Comparison of ENCODE assay signal across 8 mouse cellular contexts in genomic region chr2:127507967-127508660, GRCm38 (mm10). TPM values are rescaled to one million over a fixed set of nuclear protein-coding genes. Genes with fewer than 3 reads are reported as not detected.
DNase-seq lines count a peak whose midpoint lies in the region; ATAC-seq lines count a peak whose summit lies in the region.

No protein-coding gene starts in this region.

- H3K4me3 ChIP-seq in midbrain, embryonic 14.5 days (replicated peaks; ENCODE audit: low read depth, low read length), result no peak overlapping the region
- no peak overlapping the region for H3K4me3 ChIP-seq in midbrain, embryonic 13.5 days (replicated peaks)
- H3K4me3 ChIP-seq in stomach, embryonic 15.5 days (replicated peaks), result no peak overlapping the region

- peak; percentile 67 for DNase-seq in cerebellum, adult 11-12 months
- peak; percentile 29 for DNase-seq in midbrain, embryonic 14.5 days
- DNase-seq in kidney, postnatal 14 days, result peak; percentile 64
- DNase-seq in spleen, postnatal 36 days (ENCODE audit: low spot score in 2 of 2), result no peak

- H3K4me1 ChIP-seq in midbrain, embryonic 14.5 days (ENCODE audit: control insufficient read depth, insufficient read depth, low read length), result peaks cover 25% of the 10 kb centered on the region
- peaks cover 36% of the 10 kb centered on the region for H3K4me1 ChIP-seq in midbrain, embryonic 13.5 days (replicated peaks)
- peaks cover 10% of the 10 kb centered on the region; the same call in 1 of the 2 replicates for H3K4me1 ChIP-seq in stomach, embryonic 15.5 days

- no peak overlapping the region for H3K4me2 ChIP-seq in midbrain, embryonic 14.5 days (ENCODE audit: low read length)
- no peak overlapping the region for H3K4me2 ChIP-seq in midbrain, embryonic 13.5 days (replicated peaks)
- H3K4me2 ChIP-seq in stomach, embryonic 15.5 days, result no peak overlapping the region

- H3K36me3 ChIP-seq in midbrain, embryonic 14.5 days (ENCODE audit: control insufficient read depth, insufficient read depth, low read length), result no peaks in the 10 kb centered on the region
- 0 out of 2 replicates have a peak, but pooled peaks cover 4% of the 10 kb centered on the region for H3K36me3 ChIP-seq in midbrain, embryonic 13.5 days
- H3K36me3 ChIP-seq in stomach, embryonic 15.5 days, result no peaks in the 10 kb centered on the region

- H3K9me3 ChIP-seq in midbrain, embryonic 14.5 days (ENCODE audit: control insufficient read depth, low read length), result no peaks in the 10 kb centered on the region
- no peaks in the 10 kb centered on the region for H3K9me3 ChIP-seq in midbrain, embryonic 13.5 days
- H3K9me3 ChIP-seq in stomach, embryonic 15.5 days, result no peaks in the 10 kb centered on the region

- H3K27me3 ChIP-seq in midbrain, embryonic 14.5 days (ENCODE audit: control insufficient read depth, insufficient read depth, low read length), result no peaks in the 10 kb centered on the region
- H3K27me3 ChIP-seq in midbrain, embryonic 13.5 days, result 0 out of 2 replicates have a peak, but pooled peaks cover 5% of the 10 kb centered on the region
- no peaks in the 10 kb centered on the region; the same call in 1 of the 2 replicates for H3K27me3 ChIP-seq in stomach, embryonic 15.5 days (replicated peaks)

- no peak for ATAC-seq in cerebellum, adult (ENCODE audit: insufficient number of reproducible peaks, low FRiP score, low TSS enrichment)
- ATAC-seq in midbrain, embryonic 14.5 days (ENCODE audit: low FRiP score, low TSS enrichment), result no peak
- ATAC-seq in midbrain, embryonic 13.5 days, result no peak
- no peak for ATAC-seq in stomach, embryonic 15.5 days (ENCODE audit: insufficient read depth, low FRiP score, low read depth)
- no peak for ATAC-seq in CD4-positive, CD25-positive, alpha-beta regulatory T cell, adult 4 months

- WGBS in midbrain, embryonic 14.5 days, result 61% methylated on average over 7 of the region's 7 CpGs
- WGBS in midbrain, embryonic 13.5 days, result 63% methylated on average over 7 of the region's 7 CpGs
- 61% methylated on average over 7 of the region's 7 CpGs for WGBS in stomach, embryonic 15.5 days

- no peak overlapping the region for H3K27ac ChIP-seq in midbrain, embryonic 14.5 days (replicated peaks; ENCODE audit: low read depth, low read length)
- H3K27ac ChIP-seq in midbrain, embryonic 13.5 days, result no peak overlapping the region
- H3K27ac ChIP-seq in stomach, embryonic 15.5 days, result peak overlapping the region; percentile 51

- no peak overlapping the region for H3K9ac ChIP-seq in midbrain, embryonic 14.5 days (replicated peaks; ENCODE audit: low read length)
- no peak overlapping the region for H3K9ac ChIP-seq in midbrain, embryonic 13.5 days (replicated peaks)
- no peak overlapping the region for H3K9ac ChIP-seq in stomach, embryonic 15.5 days

RNA-seq across cellular contexts. Expression of gene Kcnip3, which starts 13.8 kb away (rescaled TPM):
- polyA plus RNA-seq in midbrain, embryonic 14.5 days (2014; fragmentation: Nextera tagmentation; extraction: Ambion mirVana), result 10.7 and 13.1 TPM in 2 replicates
- polyA plus RNA-seq in midbrain, embryonic 13.5 days (2015; fragmentation: Nextera tagmentation; extraction: Ambion mirVana), result 4.5 and 5.5 TPM in 2 replicates
- polyA plus RNA-seq in stomach, embryonic 15.5 days (2015; fragmentation: Nextera tagmentation; extraction: Ambion mirVana), result 2.5 and 3.0 TPM in 2 replicates
- not detected for polyA plus RNA-seq in CD4-positive, CD25-positive, alpha-beta regulatory T cell, adult 4 months (2017; shearing (Covaris generic))

RNA-seq across cellular contexts. Expression of gene Prom2, which starts 33.2 kb away (rescaled TPM):
- polyA plus RNA-seq in midbrain, embryonic 14.5 days (2014; fragmentation: Nextera tagmentation; extraction: Ambion mirVana), result not detected in 2 replicates
- not detected in 2 replicates for polyA plus RNA-seq in midbrain, embryonic 13.5 days (2015; fragmentation: Nextera tagmentation; extraction: Ambion mirVana)
- 10.4 and 11.4 TPM in 2 replicates for polyA plus RNA-seq in stomach, embryonic 15.5 days (2015; fragmentation: Nextera tagmentation; extraction: Ambion mirVana)
- polyA plus RNA-seq in CD4-positive, CD25-positive, alpha-beta regulatory T cell, adult 4 months (2017; shearing (Covaris generic)), result not detected

Comparison
In these comparisons a context has a peak if more than half of its experiments do, and no peak if none do; other contexts are left out.
1. DNase-seq: peak in cerebellum, adult 11-12 months (single experiment), midbrain, embryonic 14.5 days (single experiment) and kidney, postnatal 14 days (single experiment); none in spleen, postnatal 36 days (0 of 2).
2. RNA of gene Prom2, which starts 33.2 kb away (polyA plus RNA-seq): 10.4 to 11.4 TPM in stomach, embryonic 15.5 days; not detected in CD4-positive, CD25-positive, alpha-beta regulatory T cell, adult 4 months, not detected in midbrain, embryonic 14.5 days and not detected in midbrain, embryonic 13.5 days; every median in the first group is over 10 times any median in the second.